In the genomic region with DNA sequence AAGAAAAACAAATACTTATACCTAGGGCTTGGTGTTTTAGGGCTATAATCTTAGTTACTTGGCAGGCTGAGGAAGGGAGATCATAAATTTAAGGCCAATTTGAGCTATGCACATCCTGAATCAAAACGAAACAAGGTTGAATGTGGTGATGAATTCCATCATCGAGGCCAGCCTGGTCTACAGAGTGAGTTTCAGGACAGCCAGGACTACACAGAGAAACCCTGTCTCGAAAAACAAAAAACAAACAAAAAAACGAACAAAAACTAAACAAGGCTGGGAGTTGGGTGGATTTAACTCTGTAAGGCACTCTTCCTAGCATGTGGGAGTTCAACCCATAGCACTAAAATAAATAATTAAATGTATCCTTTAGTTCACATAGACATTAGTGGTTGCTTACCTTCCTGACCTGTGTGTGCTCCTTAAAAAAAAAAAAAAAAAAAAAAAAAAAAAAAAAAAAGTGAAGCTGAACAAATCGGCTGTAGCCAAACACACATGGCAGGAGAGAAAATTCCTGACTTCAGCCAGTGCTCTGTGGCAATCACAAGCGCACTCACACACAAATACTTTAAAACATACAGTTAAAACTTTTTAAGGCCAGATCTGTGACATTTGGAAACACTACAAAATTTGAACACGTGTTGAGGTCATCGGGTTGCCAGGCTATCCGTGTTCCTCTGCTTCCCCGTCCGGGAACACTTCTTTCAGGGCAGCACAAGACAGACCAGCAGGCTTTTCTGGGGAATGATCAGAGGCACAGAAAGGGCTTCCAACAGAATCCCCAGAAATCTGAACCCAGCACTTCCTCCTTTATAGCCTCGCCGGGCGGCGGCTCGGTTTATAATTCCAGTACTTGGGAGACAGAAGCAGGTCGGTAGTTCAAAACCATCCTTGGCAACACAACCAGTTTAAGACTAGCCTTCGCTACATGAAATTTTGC, we compare ENCODE assay signal across 7 mouse cellular contexts. TPM values are rescaled to one million over a fixed set of nuclear protein-coding genes. Genes with fewer than 3 reads are reported as not detected.
DNase-seq lines count a peak whose midpoint lies in the region; ATAC-seq lines count a peak whose summit lies in the region.

No protein-coding gene starts in this region.

- peak; percentile 38; the same call in 1 of the 2 replicates for ATAC-seq in lung, embryonic 15.5 days (ENCODE audit: borderline replicate concordance, extremely low read depth, low FRiP score, low TSS enrichment)
- no peak for ATAC-seq in embryonic facial prominence, embryonic 13.5 days (ENCODE audit: insufficient number of reproducible peaks, insufficient read depth, low FRiP score, low TSS enrichment, low read depth)
- 0 out of 2 replicates have a peak, but pooled peaks have one; percentile 4 for ATAC-seq in monocyte, adult 5-6 weeks (replicated peaks; ENCODE audit: insufficient number of reproducible peaks, low FRiP score, low TSS enrichment, poor library complexity, severe bottlenecking)

- H3K4me3 ChIP-seq in lung, embryonic 15.5 days: peak overlapping the region; percentile 76
- H3K4me3 ChIP-seq in embryonic facial prominence, embryonic 13.5 days: peak overlapping the region; percentile 59

- peak overlapping the region; percentile 76 for H3K4me2 ChIP-seq in lung, embryonic 15.5 days
- H3K4me2 ChIP-seq in embryonic facial prominence, embryonic 13.5 days: peak overlapping the region; percentile 94

- H3K36me3 ChIP-seq in lung, embryonic 15.5 days: peaks cover 28% of the 10 kb centered on the region
- peaks cover 29% of the 10 kb centered on the region for H3K36me3 ChIP-seq in embryonic facial prominence, embryonic 13.5 days

- DNase-seq in lung, postnatal 36 days: no peak
- peak; percentile 55 for DNase-seq in induced T-regulatory cell, adult 2 months (ENCODE audit: low read depth)
- DNase-seq in cerebellum, postnatal 4 days (ENCODE audit: low spot score in 2 of 2): no peak
- DNase-seq in urinary bladder, postnatal 10 days (ENCODE audit: low spot score): no peak

- WGBS in lung, embryonic 15.5 days: 6% methylated on average over 18 of the region's 18 CpGs
- WGBS in embryonic facial prominence, embryonic 13.5 days: 10% methylated on average over 18 of the region's 18 CpGs

- H3K27me3 ChIP-seq in lung, embryonic 15.5 days: no peaks in the 10 kb centered on the region
- H3K27me3 ChIP-seq in embryonic facial prominence, embryonic 13.5 days: no peaks in the 10 kb centered on the region

- peak overlapping the region; percentile 99 for H3K27ac ChIP-seq in lung, embryonic 15.5 days
- H3K27ac ChIP-seq in embryonic facial prominence, embryonic 13.5 days: peak overlapping the region; percentile 99

- peak overlapping the region; percentile 77 for H3K9ac ChIP-seq in lung, embryonic 15.5 days
- H3K9ac ChIP-seq in embryonic facial prominence, embryonic 13.5 days: peak overlapping the region; percentile 90

- peaks cover 35% of the 10 kb centered on the region for H3K4me1 ChIP-seq in lung, embryonic 15.5 days
- peaks cover 35% of the 10 kb centered on the region for H3K4me1 ChIP-seq in embryonic facial prominence, embryonic 13.5 days

- H3K9me3 ChIP-seq in lung, embryonic 15.5 days: no peaks in the 10 kb centered on the region
- H3K9me3 ChIP-seq in embryonic facial prominence, embryonic 13.5 days: no peaks in the 10 kb centered on the region

RNA-seq across cellular contexts. Expression of a gene that starts 0.9 kb away (rescaled TPM):
- 699 and 713 TPM in 2 replicates for polyA plus RNA-seq in lung, embryonic 15.5 days (2015; fragmentation: Nextera tagmentation; extraction: Ambion mirVana)
- 729 and 806 TPM in 2 replicates for polyA plus RNA-seq in embryonic facial prominence, embryonic 13.5 days (2015; fragmentation: Nextera tagmentation; extraction: Ambion mirVana)
- 995 to 1,435 TPM (median 1,367 TPM) in 3 replicates for total RNA-seq in monocyte, adult 5-6 weeks (2017)

RNA-seq across cellular contexts. Expression of a gene that starts 17.9 kb away (rescaled TPM):
- polyA plus RNA-seq in lung, embryonic 15.5 days (2015; fragmentation: Nextera tagmentation; extraction: Ambion mirVana): 5.4 and 5.7 TPM in 2 replicates
- polyA plus RNA-seq in embryonic facial prominence, embryonic 13.5 days (2015; fragmentation: Nextera tagmentation; extraction: Ambion mirVana): 8.3 and 8.7 TPM in 2 replicates
- 52.9 to 85.7 TPM (median 59.4 TPM) in 3 replicates for total RNA-seq in monocyte, adult 5-6 weeks (2017)

RNA-seq across cellular contexts. Expression of a gene that starts 26.7 kb away (rescaled TPM):
- polyA plus RNA-seq in lung, embryonic 15.5 days (2015; fragmentation: Nextera tagmentation; extraction: Ambion mirVana): 0.54 and 1.1 TPM in 2 replicates
- polyA plus RNA-seq in embryonic facial prominence, embryonic 13.5 days (2015; fragmentation: Nextera tagmentation; extraction: Ambion mirVana): 1.0 and 1.1 TPM in 2 replicates
- total RNA-seq in monocyte, adult 5-6 weeks (2017): 9.4 to 15.9 TPM (median 15.5 TPM) in 3 replicates

RNA-seq across cellular contexts. Expression of a gene that starts 27.2 kb away (rescaled TPM):
- polyA plus RNA-seq in lung, embryonic 15.5 days (2015; fragmentation: Nextera tagmentation; extraction: Ambion mirVana): 3.0 and 8.2 TPM in 2 replicates
- polyA plus RNA-seq in embryonic facial prominence, embryonic 13.5 days (2015; fragmentation: Nextera tagmentation; extraction: Ambion mirVana): 3.4 and 3.6 TPM in 2 replicates
- 7.5 to 29.4 TPM (median 12.2 TPM) in 3 replicates for total RNA-seq in monocyte, adult 5-6 weeks (2017)
